Mouse (Mus musculus) liver, embryonic 12.5 days (tissue): ENCODE data around the gene Disp1. TPM values are rescaled to one million over a fixed set of nuclear protein-coding genes. Genes with fewer than 3 reads are reported as not detected.

Experiments
- ATAC-seq: fragments of 200-750 bp; cut with Nextera tagmentation; 2 replicates; pipeline ENCODE4 v1.8.0; 2017; ENCODE audit warnings: moderate number of reproducible peaks, mild to moderate bottlenecking, moderate library complexity
- H3K27ac ChIP-seq: fragments of 300-500 bp; sonication (generic); 2 replicates; pipeline ENCODE4 v1.5.1; 2016; ENCODE audit warnings: mild to moderate bottlenecking
- H3K27me3 ChIP-seq: fragments of 300-500 bp; sonication (generic); replicated peaks from 2 replicates; pipeline ENCODE4 v1.6.1; 2016; ENCODE audit warnings: mild to moderate bottlenecking, moderate library complexity
- H3K36me3 ChIP-seq: fragments of 300-500 bp; sonication (generic); 2 replicates; pipeline ENCODE4 v1.6.1; 2016; ENCODE audit warnings: mild to moderate bottlenecking, moderate library complexity
- H3K4me1 ChIP-seq: fragments of 300-500 bp; sonication (generic); 2 replicates; pipeline ENCODE4 v1.6.1; 2016
- H3K4me2 ChIP-seq: fragments of 300-500 bp; sonication (generic); 2 replicates; pipeline ENCODE4 v1.6.1; 2016; ENCODE audit warnings: mild to moderate bottlenecking, moderate library complexity
- H3K4me3 ChIP-seq: fragments of 300-500 bp; sonication (generic); 2 replicates; pipeline ENCODE4 v1.5.1; 2016; ENCODE audit warnings: mild to moderate bottlenecking, moderate library complexity
- H3K9ac ChIP-seq: fragments of 300-500 bp; sonication (generic); 2 replicates; pipeline ENCODE4 v1.6.1; 2016; ENCODE audit warnings: mild to moderate bottlenecking, moderate library complexity
- H3K9me3 ChIP-seq: fragments of 300-500 bp; sonication (generic); replicated peaks from 2 replicates; pipeline ENCODE4 v1.6.1; 2016; ENCODE audit warnings: mild to moderate bottlenecking, moderate library complexity
- WGBS: fragments of 180-500 bp; shearing (Covaris S2); methylation state at CpG from one replicate; pipeline ENCODE4 v1.1.7; 2016; ENCODE audit not compliant: insufficient replicate concordance; 5-methylcytosine and 5-hydroxymethylcytosine counted together
- polyA plus RNA-seq: library from polyadenylated mRNA; unstranded; fragments of >200 nt; fragmentation: Nextera tagmentation; extraction: Ambion mirVana; gene quantifications from 2 replicates; pipeline ENCODE4 v1.2.1, GENCODE M21; 2016

Gene Disp1
- polyA plus RNA-seq, 1 experiment from 2014 or later = 4.0 TPM

- H3K27me3 ChIP-seq = no peaks in the 10 kb centered on the region
- no peak overlapping the region for H3K4me2 ChIP-seq
- H3K9me3 ChIP-seq = no peaks in the 10 kb centered on the region
- H3K27ac ChIP-seq = no peak overlapping the region
- H3K4me3 ChIP-seq = no peak overlapping the region
- H3K9ac ChIP-seq = no peak overlapping the region
- 81% methylated on average over 7 of the region's 7 CpGs for WGBS
- no peak for ATAC-seq
- H3K4me1 ChIP-seq = peaks cover 37% of the 10 kb centered on the region
- H3K36me3 ChIP-seq = no peaks in the 10 kb centered on the region
Observed at GRCm38 (mm10) chr1:183143246-183143645, 78.1 kb downstream of the Disp1 start.

GRCm38 (mm10) chr1:183142566-183142965 lies 78.8 kb downstream of the Disp1 start:
- no peak overlapping the region for H3K4me3 ChIP-seq
- no peak overlapping the region for H3K27ac ChIP-seq
- H3K9me3 ChIP-seq = no peaks in the 10 kb centered on the region
- H3K4me2 ChIP-seq = no peak overlapping the region
- H3K4me1 ChIP-seq = peaks cover 33% of the 10 kb centered on the region
- H3K27me3 ChIP-seq = no peaks in the 10 kb centered on the region
- H3K9ac ChIP-seq = no peak overlapping the region
- no peak for ATAC-seq
- WGBS = 64% methylated on average over 5 of the region's 5 CpGs
- H3K36me3 ChIP-seq = no peaks in the 10 kb centered on the region

DNA sequence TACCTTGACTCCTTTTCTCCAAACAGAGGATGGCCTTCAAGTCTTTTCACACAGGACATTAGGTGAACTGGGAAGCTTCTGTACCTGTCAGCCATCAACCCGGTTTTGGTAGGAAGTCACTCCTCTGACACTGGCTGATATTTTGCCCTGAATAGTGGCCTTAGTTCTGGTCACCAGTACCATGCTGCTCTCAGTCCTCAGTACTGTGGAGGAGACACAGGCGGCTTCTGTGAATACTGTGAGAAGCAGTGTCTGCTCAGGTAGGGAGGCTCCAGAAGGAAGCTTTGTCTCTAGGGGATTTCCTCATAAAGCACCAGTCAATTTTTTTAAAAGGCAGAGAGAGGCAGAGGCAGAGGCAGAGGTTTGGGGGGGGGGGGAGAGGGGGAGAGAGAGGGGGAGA lies 80.0 kb downstream of the Disp1 start:
- ATAC-seq = no peak
- WGBS = 47% methylated on average over 2 of the region's 2 CpGs

DNA sequence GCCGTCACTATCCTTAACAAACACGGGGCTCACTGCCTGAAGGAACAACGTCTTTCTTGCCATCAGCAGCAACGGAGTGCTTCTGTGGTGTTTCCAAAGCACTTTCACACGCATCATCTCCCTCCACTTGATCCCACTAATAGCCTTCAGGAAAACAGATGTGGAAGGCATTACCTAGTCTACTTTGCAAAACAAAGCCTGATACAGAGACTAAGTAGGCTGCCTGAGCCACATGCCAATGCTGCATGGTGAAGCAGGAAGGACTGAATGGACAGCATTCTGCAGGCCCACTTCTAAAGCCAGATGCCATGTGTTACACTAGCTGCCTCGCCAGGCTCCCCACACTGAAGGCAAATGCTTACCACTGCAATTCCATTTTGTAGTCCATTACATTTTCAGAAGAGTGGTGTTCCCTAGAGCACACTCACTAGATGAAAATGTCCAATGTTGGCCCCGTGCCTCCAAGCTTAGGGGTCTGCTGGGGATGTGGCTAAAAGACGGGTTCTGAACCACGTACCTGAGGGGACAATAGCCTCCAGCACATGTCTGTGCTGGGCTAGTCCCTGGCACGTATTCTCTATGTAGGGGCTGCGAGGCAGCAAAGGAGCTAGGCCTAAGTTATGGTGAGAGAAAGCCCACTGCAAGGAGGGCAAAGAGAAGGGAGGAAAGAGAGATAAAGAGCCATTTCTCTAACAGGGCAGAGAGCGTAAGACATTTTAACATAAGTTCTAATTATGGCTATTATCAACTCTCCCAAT lies 80.6 kb downstream of the Disp1 start:
- 76% methylated on average over 12 of the region's 12 CpGs for WGBS
- peaks cover 16% of the 10 kb centered on the region for H3K4me1 ChIP-seq

More for the DNA sequence above, 80.0 kb downstream of the Disp1 start:
- H3K4me2 ChIP-seq = no peak overlapping the region
- peaks cover 22% of the 10 kb centered on the region for H3K4me1 ChIP-seq
- no peaks in the 10 kb centered on the region for H3K27me3 ChIP-seq
- H3K9me3 ChIP-seq = no peaks in the 10 kb centered on the region
- no peak overlapping the region for H3K27ac ChIP-seq
- no peaks in the 10 kb centered on the region for H3K36me3 ChIP-seq
- no peak overlapping the region for H3K4me3 ChIP-seq
- no peak overlapping the region for H3K9ac ChIP-seq

DNA sequence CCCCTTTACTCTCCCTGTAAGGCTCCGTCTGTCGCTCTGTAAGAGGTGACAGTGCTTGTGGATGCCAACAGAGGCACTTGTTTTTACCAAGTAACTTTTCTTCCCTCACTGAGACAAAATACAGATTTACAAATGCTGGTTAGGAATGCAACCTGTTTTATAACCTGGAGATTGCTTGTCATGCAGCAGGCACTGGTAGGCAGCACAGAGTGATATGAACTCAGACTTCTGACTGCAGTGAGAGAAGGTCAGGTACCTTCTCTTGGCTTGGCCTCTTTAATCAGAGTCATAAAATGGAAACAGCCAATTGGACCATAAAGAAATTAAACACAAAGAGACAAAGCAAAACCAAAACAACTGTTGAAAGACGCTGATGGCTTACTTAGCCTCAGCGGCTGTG lies 83.2 kb downstream of the Disp1 start:
- H3K4me1 ChIP-seq = peaks cover 27% of the 10 kb centered on the region
- no peak overlapping the region for H3K4me2 ChIP-seq
- H3K9me3 ChIP-seq = no peaks in the 10 kb centered on the region
- peaks cover 6% of the 10 kb centered on the region; the same call in 1 of the 2 replicates for H3K36me3 ChIP-seq
- no peak for ATAC-seq
- no peaks in the 10 kb centered on the region for H3K27me3 ChIP-seq
- 76% methylated on average over 4 of the region's 4 CpGs for WGBS
- H3K9ac ChIP-seq = no peak overlapping the region
- H3K27ac ChIP-seq = no peak overlapping the region
- H3K4me3 ChIP-seq = no peak overlapping the region

More for the DNA sequence above, 80.6 kb downstream of the Disp1 start:
- Histone ChIP-seq H3K4me3 (no peak overlapping the region), H3K9me3 (no peaks in the 10 kb centered on the region), H3K36me3 (peaks cover under 1% of the 10 kb centered on the region; the same call in 1 of the 2 replicates), H3K4me2 (no peak overlapping the region), H3K9ac (no peak overlapping the region), H3K27ac (no peak overlapping the region), H3K27me3 (no peaks in the 10 kb centered on the region)
- ATAC-seq = no peak

- H3K27ac ChIP-seq = no peak overlapping the region; the same call in 1 of the 2 replicates
- peaks cover 6% of the 10 kb centered on the region; the same call in 1 of the 2 replicates for H3K36me3 ChIP-seq
- no peaks in the 10 kb centered on the region for H3K9me3 ChIP-seq
- WGBS = 26% methylated on average over 4 of the region's 4 CpGs
- peak; percentile 93 for ATAC-seq
- H3K4me1 ChIP-seq = peaks cover 27% of the 10 kb centered on the region
- no peaks in the 10 kb centered on the region for H3K27me3 ChIP-seq
- no peak overlapping the region for H3K4me3 ChIP-seq
- peak overlapping the region; percentile 41 for H3K4me2 ChIP-seq
- H3K9ac ChIP-seq = no peak overlapping the region
Observed at GRCm38 (mm10) chr1:183134427-183134826, 86.9 kb downstream of the Disp1 start.

GRCm38 (mm10) chr1:183133440-183133839 lies 87.9 kb downstream of the Disp1 start:
- Histone ChIP-seq H3K36me3 (peaks cover 6% of the 10 kb centered on the region; the same call in 1 of the 2 replicates), H3K27ac (no peak overlapping the region), H3K9me3 (no peaks in the 10 kb centered on the region), H3K9ac (no peak overlapping the region), H3K4me2 (no peak overlapping the region), H3K4me1 (peaks cover 24% of the 10 kb centered on the region), H3K27me3 (no peaks in the 10 kb centered on the region), H3K4me3 (no peak overlapping the region)
- 85% methylated on average over 3 of the region's 3 CpGs for WGBS
- no peak for ATAC-seq

DNA sequence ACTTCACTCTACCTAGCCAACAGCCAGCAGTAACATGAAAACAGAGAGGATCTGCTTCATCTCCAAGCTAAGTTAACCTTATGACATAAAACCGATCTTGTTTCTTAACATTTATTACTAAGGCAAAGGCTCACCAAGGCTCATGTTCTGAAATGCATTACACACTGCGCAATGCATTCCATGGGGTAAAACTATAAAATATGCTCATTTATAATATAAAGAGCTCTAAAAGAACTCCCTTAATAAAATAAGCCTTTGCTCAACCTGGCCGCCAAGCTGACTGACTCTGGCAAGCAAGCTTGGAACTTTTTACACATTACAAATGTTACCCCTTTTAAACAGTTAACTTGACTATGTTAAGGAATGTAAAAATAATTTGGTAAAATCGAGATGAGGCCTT lies 94.1 kb downstream of the Disp1 start:
- Histone ChIP-seq H3K27ac (no peak overlapping the region), H3K4me2 (no peak overlapping the region), H3K36me3 (no peaks in the 10 kb centered on the region), H3K9ac (no peak overlapping the region), H3K9me3 (no peaks in the 10 kb centered on the region), H3K4me1 (no peaks in the 10 kb centered on the region), H3K4me3 (no peak overlapping the region), H3K27me3 (no peaks in the 10 kb centered on the region)
- WGBS = 78% methylated on average over 4 of the region's 4 CpGs
- ATAC-seq = no peak

DNA sequence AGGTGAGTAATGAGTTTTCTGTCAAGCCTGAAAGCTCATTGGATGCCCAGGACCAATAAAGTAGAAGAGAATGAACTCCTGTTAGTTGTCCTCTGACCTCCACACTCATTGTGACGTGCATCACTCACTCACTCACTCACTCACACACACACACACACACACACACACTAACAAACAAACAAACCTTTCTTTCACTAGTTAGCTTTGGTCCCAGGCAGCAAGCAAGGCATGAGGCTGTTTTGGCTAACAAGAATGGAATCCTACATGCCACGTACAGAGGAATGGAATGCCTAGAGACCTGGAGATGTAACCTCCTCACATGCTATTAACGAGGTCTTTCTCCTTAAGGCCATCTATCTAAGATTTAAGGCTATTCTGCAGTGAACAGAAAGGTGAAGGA lies 97.6 kb downstream of the Disp1 start:
- H3K4me3 ChIP-seq = no peak overlapping the region
- no peaks in the 10 kb centered on the region for H3K4me1 ChIP-seq
- H3K36me3 ChIP-seq = no peaks in the 10 kb centered on the region
- WGBS = 68% methylated on average over 3 of the region's 3 CpGs
- no peak overlapping the region for H3K27ac ChIP-seq
- H3K9me3 ChIP-seq = no peaks in the 10 kb centered on the region
- H3K9ac ChIP-seq = no peak overlapping the region
- no peak overlapping the region for H3K4me2 ChIP-seq
- ATAC-seq = no peak
- no peaks in the 10 kb centered on the region for H3K27me3 ChIP-seq

GRCm38 (mm10) chr1:183120341-183120923 lies 100.9 kb downstream of the Disp1 start:
- H3K4me3 ChIP-seq = no peak overlapping the region
- 76% methylated on average over 12 of the region's 12 CpGs for WGBS
- H3K4me1 ChIP-seq = 0 out of 2 replicates have a peak, but pooled peaks cover 4% of the 10 kb centered on the region
- H3K9me3 ChIP-seq = no peaks in the 10 kb centered on the region
- H3K27me3 ChIP-seq = no peaks in the 10 kb centered on the region
- H3K27ac ChIP-seq = no peak overlapping the region
- H3K36me3 ChIP-seq = no peaks in the 10 kb centered on the region
- ATAC-seq = no peak
- H3K9ac ChIP-seq = no peak overlapping the region
- H3K4me2 ChIP-seq = no peak overlapping the region

GRCm38 (mm10) chr1:183117827-183118825 lies 103.2 kb downstream of the Disp1 start:
- H3K9ac ChIP-seq = no peak overlapping the region
- ATAC-seq = 0 out of 2 replicates have a peak, but pooled peaks have one; percentile 30
- H3K4me1 ChIP-seq = peaks cover 8% of the 10 kb centered on the region; the same call in 1 of the 2 replicates
- no peaks in the 10 kb centered on the region for H3K27me3 ChIP-seq
- H3K4me3 ChIP-seq = no peak overlapping the region
- no peaks in the 10 kb centered on the region for H3K9me3 ChIP-seq
- H3K4me2 ChIP-seq = no peak overlapping the region
- H3K27ac ChIP-seq = no peak overlapping the region
- H3K36me3 ChIP-seq = no peaks in the 10 kb centered on the region
- 80% methylated on average over 21 of the region's 21 CpGs for WGBS
